Mouse (Mus musculus) heart, adult 2 months (tissue): Measurements from ENCODE around the gene 4930402H24Rik. TPM values are rescaled to one million over a fixed set of nuclear protein-coding genes. Genes with fewer than 3 reads are reported as not detected.

Experiments used
- DNase-seq, 2 experiments: peaks; one replicate each; pipeline ENCODE4 v3.0.0; 2021
- H3K27ac ChIP-seq: fragments of 200-600 bp; 2 replicates; pipeline ENCODE4 v1.8.1; 2022
- H3K27me3 ChIP-seq: fragments of 200-500 bp; 2 replicates; pipeline ENCODE4 v1.6.1; 2012; ENCODE audit warnings: mild to moderate bottlenecking, low read length, inconsistent platforms, mixed read lengths; ENCODE audit not compliant: control insufficient read depth, insufficient read depth
- H3K36me3 ChIP-seq: fragments of 200-500 bp; 2 replicates; pipeline ENCODE4 v1.6.1; 2012; ENCODE audit warnings: low read length, inconsistent platforms; ENCODE audit not compliant: control insufficient read depth, insufficient read depth
- H3K4me1 ChIP-seq: fragments of 200-500 bp; 2 replicates; pipeline ENCODE4 v1.6.1; 2011; ENCODE audit warnings: low read length; ENCODE audit not compliant: control insufficient read depth, insufficient read depth
- H3K4me3 ChIP-seq: fragments of 200-600 bp; 2 replicates; pipeline ENCODE4 v1.8.1; 2022
- H3K79me2 ChIP-seq: fragments of 200-500 bp; replicated peaks from 2 replicates; pipeline ENCODE4 v1.6.1; 2012; ENCODE audit warnings: mild to moderate bottlenecking, inconsistent platforms, low read length, moderate library complexity, mixed read lengths; ENCODE audit not compliant: control insufficient read depth, insufficient read depth
- H3K9ac ChIP-seq: fragments of 200-500 bp; 2 replicates; pipeline ENCODE4 v1.6.1; 2012; ENCODE audit warnings: low read depth, mild to moderate bottlenecking, control low read depth, inconsistent platforms, low read length, mixed read lengths
- CTCF ChIP-seq: fragments of 200-600 bp; IDR thresholded peaks from 2 replicates; pipeline ENCODE4 v1.8.1; 2022; ENCODE audit warnings: antibody characterized with exemption, mild to moderate bottlenecking, moderate library complexity
- EP300 ChIP-seq: fragments of 200-500 bp; IDR thresholded peaks from 2 replicates; pipeline ENCODE4 v1.6.1; 2011; ENCODE audit warnings: low read depth, low read length, control low read depth; ENCODE audit not compliant: insufficient read depth
- POLR2A ChIP-seq: fragments of 200-500 bp; IDR thresholded peaks from 2 replicates; pipeline ENCODE4 v1.6.1; 2011; ENCODE audit warnings: mild to moderate bottlenecking, low read depth, low read length, control low read depth; ENCODE audit not compliant: insufficient read depth
- WGBS: fragments of 180-500 bp; shearing (Covaris S2); methylation state at CpG from one replicate; pipeline ENCODE4 v1.1.7; 2018; 5-methylcytosine and 5-hydroxymethylcytosine counted together
- intact Hi-C: fragments of 180-260 bp; cut with DNase I; formaldehyde crosslinking; loops from one replicate; pipeline ENCODE4 v1.15.1; 2025
- polyA plus RNA-seq: library from polyadenylated mRNA; depleted of rRNA; stranded (reverse); fragments of >200 nt; gene quantifications from 2 replicates; pipeline ENCODE4 v1.2.3, GENCODE M21; 2012
- total RNA-seq, 2 experiments: library from RNA; stranded (reverse); gene quantifications; 2 replicates each; pipeline ENCODE4 v1.2.3; 2021

Gene 4930402H24Rik
- total and polyA plus RNA-seq, 3 experiments = 34.2 to 52.3 (median 50.7) TPM

DNA sequence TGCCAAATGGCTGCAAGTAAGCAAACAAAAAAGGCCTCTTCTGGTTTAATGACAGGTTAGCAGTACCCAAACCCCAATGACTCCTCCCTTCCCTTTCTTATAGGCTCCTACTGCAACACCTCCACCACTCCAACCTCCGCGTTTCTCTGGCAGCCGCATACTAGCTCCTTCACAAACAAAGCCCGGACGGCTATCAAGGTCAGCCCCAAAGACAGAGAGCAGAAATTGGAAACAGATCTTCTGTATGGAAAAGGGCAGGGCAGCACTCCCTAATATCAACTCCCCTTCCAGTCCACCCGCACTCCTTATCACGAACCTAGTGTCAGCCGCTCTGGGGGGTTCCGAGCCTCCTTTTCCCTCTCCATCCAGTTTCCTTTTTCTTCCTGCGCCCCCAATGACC is 67.1 kb downstream of the 4930402H24Rik start:
- H3K9ac ChIP-seq = peak overlapping the region; percentile 94
- peaks cover 7% of the 10 kb centered on the region for H3K4me1 ChIP-seq
- intact Hi-C loops = loop anchor here (10.0 kb wide), 1 partner anchor 336 kb away; no protein-coding TSS in a partner anchor
- H3K4me3 ChIP-seq = peak overlapping the region; percentile 95
- peak; percentile 49 to 51 for DNase-seq
- H3K36me3 ChIP-seq = peaks cover 17% of the 10 kb centered on the region
- H3K27me3 ChIP-seq = no peaks in the 10 kb centered on the region
- peaks cover 6% of the 10 kb centered on the region; the same call in 1 of the 2 replicates for H3K79me2 ChIP-seq
- peak overlapping the region; percentile 93 for H3K27ac ChIP-seq
- WGBS = 2% methylated on average over 10 of the region's 10 CpGs
- TF ChIP-seq POLR2A = peak; percentile 75
- TF ChIP-seq CTCF = no peak
- TF ChIP-seq EP300 = no peak

DNA sequence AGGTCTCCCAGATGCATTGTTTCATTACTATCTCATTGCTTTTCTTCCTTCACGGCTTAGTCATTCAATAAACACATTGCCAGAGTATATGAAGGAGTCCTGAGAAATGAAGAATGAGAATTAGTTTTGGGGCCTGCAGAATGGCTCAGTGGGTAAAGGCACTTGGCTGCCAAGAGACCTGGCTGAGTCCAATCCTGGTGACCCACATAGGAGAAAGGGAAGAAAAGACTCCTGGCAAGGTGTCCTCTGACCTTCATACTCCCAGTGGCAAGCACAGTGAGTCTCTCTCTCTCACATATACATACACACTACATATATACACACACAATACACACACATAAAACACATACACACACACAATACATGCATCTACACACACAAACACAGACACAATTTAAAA is 68.1 kb downstream of the 4930402H24Rik start:
- no peak for TF ChIP-seq POLR2A
- Histone ChIP-seq H3K4me3 (peak overlapping the region; percentile 95; the same call in 1 of the 2 replicates), H3K36me3 (peaks cover 14% of the 10 kb centered on the region), H3K27me3 (no peaks in the 10 kb centered on the region), H3K9ac (no peak overlapping the region), H3K27ac (peak overlapping the region; percentile 93), H3K4me1 (peaks cover 9% of the 10 kb centered on the region), H3K79me2 (peaks cover 6% of the 10 kb centered on the region; the same call in 1 of the 2 replicates)
- intact Hi-C loops = loop anchor here (10.0 kb wide), 1 partner anchor 337 kb away; no protein-coding TSS in a partner anchor
- no peak for DNase-seq
- WGBS = 14% methylated on average over 1 of the region's 1 CpGs

DNA sequence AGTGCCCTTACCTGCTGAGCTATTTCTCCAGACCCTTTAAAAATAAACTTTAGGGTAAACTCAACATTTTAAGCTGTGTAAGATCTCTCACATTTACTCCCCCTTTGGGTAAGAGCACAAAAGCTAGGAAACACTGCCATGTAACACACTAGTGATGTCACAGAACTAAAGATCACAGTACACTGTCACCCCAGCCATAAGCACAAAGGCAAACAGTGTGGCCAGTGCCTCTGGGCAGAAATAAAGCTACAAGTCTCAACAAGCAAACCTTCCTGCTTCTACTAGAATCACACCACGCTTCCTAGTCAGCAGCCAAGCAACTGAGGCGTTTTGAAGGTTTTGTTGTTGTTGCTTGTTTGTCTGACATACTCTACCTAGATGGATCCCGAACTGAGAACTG is 72.5 kb downstream of the 4930402H24Rik start:
- peaks cover 17% of the 10 kb centered on the region for H3K79me2 ChIP-seq
- H3K4me1 ChIP-seq = peaks cover 20% of the 10 kb centered on the region
- no peak for DNase-seq
- H3K9ac ChIP-seq = no peak overlapping the region
- H3K36me3 ChIP-seq = peaks cover 31% of the 10 kb centered on the region
- H3K4me3 ChIP-seq = no peak overlapping the region
- intact Hi-C loops = loop anchor here (10.0 kb wide), 1 partner anchor 341 kb away; no protein-coding TSS in a partner anchor
- WGBS = 54% methylated on average over 3 of the region's 3 CpGs
- H3K27me3 ChIP-seq = no peaks in the 10 kb centered on the region
- TF ChIP-seq EP300 = no peak
- no peak for TF ChIP-seq POLR2A
- no peak for TF ChIP-seq CTCF
- no peak overlapping the region for H3K27ac ChIP-seq

DNA sequence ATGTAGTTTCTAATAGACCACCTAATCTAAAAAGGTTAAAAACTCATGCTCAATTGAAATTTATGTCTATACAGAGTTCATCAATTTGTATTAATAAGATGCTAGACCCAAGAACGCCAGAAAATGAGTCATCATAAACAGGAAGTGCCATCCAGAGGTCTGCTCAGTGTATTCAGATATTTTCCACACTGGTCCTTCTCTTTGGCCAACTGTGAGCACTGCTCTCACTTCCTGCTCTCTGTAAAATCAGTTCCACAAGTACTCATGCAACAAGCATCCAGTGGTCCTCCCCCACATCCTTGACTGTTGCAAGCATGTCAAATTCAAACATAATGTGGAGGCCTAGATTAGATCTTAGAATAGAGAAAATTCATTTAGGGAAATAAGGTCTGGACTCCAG is 73.6 kb downstream of the 4930402H24Rik start:
- WGBS = 25% methylated on average over 1 of the region's 1 CpGs
- Histone ChIP-seq H3K4me1 (peaks cover 17% of the 10 kb centered on the region), H3K27me3 (no peaks in the 10 kb centered on the region), H3K79me2 (peaks cover 15% of the 10 kb centered on the region), H3K36me3 (peaks cover 27% of the 10 kb centered on the region), H3K27ac (no peak overlapping the region; the same call in 1 of the 2 replicates), H3K4me3 (no peak overlapping the region), H3K9ac (no peak overlapping the region)
- DNase-seq = no peak
- intact Hi-C loops = loop anchor here (10.0 kb wide), 1 partner anchor 342 kb away; no protein-coding TSS in a partner anchor
- TF ChIP-seq POLR2A = no peak
- TF ChIP-seq CTCF = no peak
- no peak for TF ChIP-seq EP300

DNA sequence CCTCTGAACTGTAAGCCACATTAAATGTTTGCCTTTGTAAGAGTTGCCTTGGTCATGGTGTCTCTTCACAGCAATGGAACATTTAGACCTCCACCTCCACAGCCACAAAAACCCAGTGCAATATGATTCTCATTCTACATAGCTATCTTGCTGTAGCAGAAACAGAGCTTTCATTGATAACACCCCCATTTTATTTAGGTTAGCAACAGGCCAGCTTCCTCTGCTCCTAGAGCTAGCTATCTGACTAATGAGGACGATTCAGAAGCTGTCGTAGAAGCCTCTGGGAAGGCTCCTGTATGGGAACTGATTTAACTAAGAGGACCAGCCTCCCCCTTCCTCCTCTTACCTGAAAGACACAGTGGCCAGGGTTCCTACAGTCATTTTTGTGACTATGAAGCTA is 74.2 kb downstream of the 4930402H24Rik start:
- peaks cover 20% of the 10 kb centered on the region for H3K4me1 ChIP-seq
- no peak overlapping the region; the same call in 1 of the 2 replicates for H3K27ac ChIP-seq
- no peaks in the 10 kb centered on the region for H3K27me3 ChIP-seq
- intact Hi-C loops = loop anchor here (10.0 kb wide), 1 partner anchor 343 kb away; no protein-coding TSS in a partner anchor
- no peak for DNase-seq
- peaks cover 13% of the 10 kb centered on the region for H3K79me2 ChIP-seq
- H3K4me3 ChIP-seq = no peak overlapping the region
- TF ChIP-seq EP300 (no peak), CTCF (no peak), POLR2A (no peak)
- no peak overlapping the region for H3K9ac ChIP-seq
- H3K36me3 ChIP-seq = peaks cover 30% of the 10 kb centered on the region
- 17% methylated on average over 2 of the region's 2 CpGs for WGBS

DNA sequence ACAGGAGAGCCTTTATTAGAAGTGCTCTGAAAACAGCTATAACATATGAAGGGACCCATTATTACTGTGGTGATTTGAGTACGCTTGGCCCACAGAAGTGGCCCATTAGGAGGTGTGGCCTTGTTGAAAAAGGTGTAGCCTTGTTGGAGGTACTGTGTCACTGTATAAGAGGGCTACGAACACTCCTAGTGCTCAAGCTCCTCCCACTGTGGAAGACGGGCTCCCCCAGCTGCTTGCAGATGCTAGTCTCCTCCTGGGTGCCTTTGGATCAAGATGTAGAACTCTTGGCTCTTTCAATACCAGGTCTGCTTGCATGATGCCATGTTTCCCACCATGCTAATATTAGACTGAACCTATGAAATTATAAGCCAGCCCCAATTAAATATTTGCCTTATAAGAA is 76.0 kb downstream of the 4930402H24Rik start:
- Histone ChIP-seq H3K9ac (no peak overlapping the region), H3K36me3 (peaks cover 29% of the 10 kb centered on the region), H3K79me2 (peaks cover 17% of the 10 kb centered on the region), H3K4me3 (no peak overlapping the region), H3K4me1 (peaks cover 24% of the 10 kb centered on the region), H3K27me3 (no peaks in the 10 kb centered on the region), H3K27ac (no peak overlapping the region)
- no peak for TF ChIP-seq EP300
- TF ChIP-seq CTCF = peak; percentile 55
- TF ChIP-seq POLR2A = no peak
- intact Hi-C loops = loop anchor here (10.0 kb wide), 1 partner anchor 345 kb away; no protein-coding TSS in a partner anchor
- no peak for DNase-seq
- whole genome bisulfite sequencing = 91% methylated on average over 3 of the region's 3 CpGs
